Mouse (Mus musculus) right cerebral cortex, adult 2 months (tissue): ENCODE measurements around the gene Dok5.

Source experiments
- DNase-seq, 2 experiments: peaks; one replicate each; pipeline ENCODE4 v3.0.0; 2021 to 2022; ENCODE audit warnings: low spot score in 2 of 2

Gene Dok5

GRCm38 (mm10) chr2:170731632-170732561 is at the start of gene Dok5:
Gene Dok5 (plus strand): TSS chr2:170731807.
- peak; percentile 88 for DNase-seq

GRCm38 (mm10) chr2:170683385-170683784 is 48.2 kb upstream of the Dok5 start:
- no peak for DNase-seq

- no peak for DNase-seq
Measured at GRCm38 (mm10) chr2:170695071-170695936, 36.3 kb upstream of the Dok5 start.

- no peak for DNase-seq
Measured at GRCm38 (mm10) chr2:170695937-170696510, 35.6 kb upstream of the Dok5 start.

- DNase-seq = no peak
Measured at GRCm38 (mm10) chr2:170700471-170700870, 31.1 kb upstream of the Dok5 start.

GRCm38 (mm10) chr2:170706488-170706887 is 25.1 kb upstream of the Dok5 start:
- no peak for DNase-seq

GRCm38 (mm10) chr2:170707672-170708071 is 23.9 kb upstream of the Dok5 start:
- no peak for DNase-seq

GRCm38 (mm10) chr2:170708901-170709300 is 22.7 kb upstream of the Dok5 start:
- DNase-seq = no peak

- no peak for DNase-seq
Measured at GRCm38 (mm10) chr2:170712658-170713285, 18.8 kb upstream of the Dok5 start.

GRCm38 (mm10) chr2:170720386-170720785 is 11.2 kb upstream of the Dok5 start:
- no peak for DNase-seq

- no peak for DNase-seq
Measured at GRCm38 (mm10) chr2:170724136-170724535, 7.5 kb upstream of the Dok5 start.

- DNase-seq = no peak
Measured at GRCm38 (mm10) chr2:170724716-170725115, 6.9 kb upstream of the Dok5 start.

GRCm38 (mm10) chr2:170725796-170726195 is 5.8 kb upstream of the Dok5 start:
- no peak for DNase-seq

- no peak for DNase-seq
Measured at GRCm38 (mm10) chr2:170726996-170727710, 4.5 kb upstream of the Dok5 start.

- no peak for DNase-seq
Measured at GRCm38 (mm10) chr2:170728864-170729263, 2.7 kb upstream of the Dok5 start.

GRCm38 (mm10) chr2:170729661-170730060 is 1.9 kb upstream of the Dok5 start:
- DNase-seq = no peak

GRCm38 (mm10) chr2:170730136-170730535 is 1.5 kb upstream of the Dok5 start:
- DNase-seq = no peak

- DNase-seq = no peak
Measured at GRCm38 (mm10) chr2:170730781-170731180, 826 bp upstream of the Dok5 start.

- DNase-seq = no peak
Measured at GRCm38 (mm10) chr2:170731205-170731604, 402 bp upstream of the Dok5 start.

- no peak for DNase-seq
Measured at GRCm38 (mm10) chr2:170733671-170734070, 2.1 kb downstream of the Dok5 start.

- no peak for DNase-seq
Measured at GRCm38 (mm10) chr2:170734446-170734845, 2.8 kb downstream of the Dok5 start.
